Mouse (Mus musculus) spleen, postnatal 10 days (tissue): ENCODE measurements at regions not wholly inside any gene's neighbourhood (a gene's known extent, or its start where the extent isn't known, plus 50 kb on each side); places are given as distances from the start of the nearest gene placed in this dataset.
A peak's percentile ranks its signal among the peaks of the same experiment; 100 is the strongest.

Experiments used
- DNase-seq, 2 experiments: peaks; one replicate each; pipeline ENCODE4 v3.0.0; 2021 to 2022; ENCODE audit warnings: low spot score in 2 of 2

GRCm38 (mm10) chr8:4411126-4411525, 81.7 kb upstream of the Cers4 start:
- no peak for DNase-seq

DNA sequence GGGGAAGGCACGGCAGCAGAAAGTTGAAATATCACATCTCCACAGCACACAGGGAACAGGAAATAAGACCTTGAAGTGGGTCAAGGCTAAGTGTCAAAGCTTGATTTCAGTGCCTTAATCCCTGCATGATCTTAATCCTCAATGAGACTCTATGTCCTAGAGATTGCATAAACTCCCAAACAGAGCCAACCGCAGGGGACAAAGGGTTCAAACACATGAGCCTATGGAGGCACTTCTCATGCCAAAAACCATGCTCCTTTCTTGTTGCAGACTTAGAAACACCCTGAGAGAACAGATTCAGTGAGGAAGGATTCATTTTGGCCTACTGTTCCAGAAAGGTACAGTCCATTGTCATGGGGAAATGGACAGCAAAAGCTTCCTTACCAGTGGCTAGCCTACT, 81.0 kb upstream of the Cers4 start:
- DNase-seq: no peak

DNA sequence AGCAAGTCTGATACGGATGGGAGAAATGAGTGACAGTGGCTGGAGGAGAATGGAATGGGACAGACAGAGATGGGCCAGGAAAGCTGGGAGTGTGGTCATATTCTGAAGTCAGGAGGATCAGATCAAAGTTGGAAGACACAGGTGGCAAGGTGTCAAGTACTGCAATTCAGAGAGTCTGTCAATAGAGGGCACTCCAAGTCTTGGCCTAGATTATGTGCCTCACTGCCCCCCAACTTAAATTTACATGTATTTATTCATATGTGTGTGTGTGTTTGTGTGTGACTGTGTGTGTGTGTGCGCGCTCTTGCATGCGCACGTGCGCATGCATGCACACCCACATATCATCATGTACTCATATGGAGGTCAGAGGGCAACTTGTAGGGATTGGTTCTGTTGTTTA, 79.6 kb upstream of the Cers4 start:
- DNase-seq: peak in 1 of 2 experiments; percentile 7

DNA sequence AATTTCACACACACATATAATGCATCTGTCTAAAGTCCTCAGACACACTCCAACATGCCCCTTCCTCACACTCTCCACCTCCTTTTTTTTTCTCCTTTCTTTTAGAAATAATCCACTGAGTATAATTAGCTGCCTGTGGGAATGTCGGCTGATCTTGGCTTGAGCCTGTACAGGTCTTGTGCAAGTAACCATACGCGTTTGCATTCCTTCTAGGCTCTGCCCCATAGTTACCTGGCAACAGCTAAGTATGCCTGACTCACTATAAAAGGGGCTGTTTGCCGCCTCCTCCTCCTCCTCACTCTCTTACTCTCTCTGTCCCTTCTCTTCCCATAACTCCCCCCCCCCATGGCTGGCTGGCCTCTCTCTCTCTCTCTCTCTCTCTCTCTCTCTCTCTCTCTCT, 79.1 kb upstream of the Cers4 start:
- peak in 1 of 2 experiments; percentile 2 for DNase-seq

- peak in 1 of 2 experiments; percentile 6 for DNase-seq
These were observed 75.7 kb upstream of the Cers4 start for GRCm38 (mm10) chr8:4417141-4417540.

DNA sequence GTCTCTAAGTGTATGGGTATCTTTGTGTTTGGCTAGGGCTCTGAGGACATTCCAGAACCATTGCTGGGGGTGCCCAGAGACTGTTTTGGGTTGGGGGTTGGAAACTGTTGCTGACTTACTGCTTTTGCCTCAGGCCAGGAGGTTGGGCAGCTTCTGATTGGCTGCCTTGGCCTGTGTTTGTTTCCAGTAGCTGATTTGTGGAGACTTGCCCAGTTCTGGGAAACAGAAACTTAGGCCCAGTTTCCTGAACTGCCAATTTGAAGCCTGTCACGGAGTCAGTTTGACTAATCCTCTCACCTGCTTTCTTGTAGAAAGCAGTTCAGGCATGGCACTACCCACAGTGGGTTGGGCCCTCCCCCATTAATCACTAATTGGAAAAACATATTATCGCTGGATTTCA, 59.7 kb upstream of the Cers4 start:
- no peak for DNase-seq

DNA sequence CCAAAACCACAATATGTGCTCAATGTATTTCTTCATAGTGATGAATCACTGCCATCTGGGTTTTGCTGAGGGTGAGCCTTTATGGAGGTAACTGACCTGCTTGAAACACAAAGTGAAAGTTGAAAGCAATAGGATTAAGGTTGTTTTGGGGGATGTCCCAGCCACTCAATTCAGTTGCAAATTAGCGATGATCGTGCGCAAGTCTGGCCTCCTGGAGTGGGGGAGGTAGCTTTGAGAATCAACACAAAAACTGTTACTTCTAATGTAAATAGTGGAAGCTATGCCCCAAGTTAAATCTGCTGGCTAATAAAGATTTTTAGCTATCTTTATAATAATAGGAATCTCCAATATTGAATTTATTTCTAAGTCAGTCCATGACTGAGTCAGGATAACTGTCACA, 56.3 kb upstream of the Cers4 start:
- DNase-seq: no peak
